Mouse (Mus musculus) myocyte (in vitro differentiated cells): ENCODE measurements around the gene Wscd1.

Experiments
- MAX ChIP-seq: IDR thresholded peaks from one replicate; pipeline ENCODE4 v1.6.1; 2011; ENCODE audit warnings: low read depth, mild to moderate bottlenecking, control low read depth
- POLR2A ChIP-seq: IDR thresholded peaks from one replicate; pipeline ENCODE4 v1.6.1; 2011; ENCODE audit warnings: low read depth, mild to moderate bottlenecking, control low read depth, moderate library complexity; ENCODE audit not compliant: insufficient read length
- REST ChIP-seq: IDR thresholded peaks from one replicate; pipeline ENCODE4 v1.6.1; 2011; ENCODE audit warnings: mild to moderate bottlenecking, control low read depth, moderate library complexity; ENCODE audit not compliant: insufficient read depth, insufficient read length

GRCm38 (mm10) chr11:71814511-71814910 is 64.8 kb downstream of the Wscd1 start:
- no peak for TF ChIP-seq MAX
- no peak for TF ChIP-seq POLR2A
- TF ChIP-seq REST, result no peak
